Mouse (Mus musculus) intestine, embryonic 16.5 days (tissue): ENCODE data around the gene Itgal. TPM values are rescaled to one million over a fixed set of nuclear protein-coding genes. Genes with fewer than 3 reads are reported as not detected.
"Not testable (repeated sequence)": the region's sequence is repeated elsewhere in the genome, so short reads cannot be mapped to it uniquely, and the experiment has no call there.

ENCODE experiments used
- ATAC-seq: fragments of 200-750 bp; cut with Nextera tagmentation; 2 replicates; pipeline ENCODE4 v1.8.0; 2017; ENCODE audit warnings: moderate TSS enrichment, moderate library complexity
- H3K27ac ChIP-seq: fragments of 300-500 bp; sonication (generic); 2 replicates; pipeline ENCODE4 v1.5.1; 2014; ENCODE audit warnings: mild to moderate bottlenecking, low read length
- H3K27me3 ChIP-seq: fragments of 300-500 bp; sonication (generic); replicated peaks from 2 replicates; pipeline ENCODE4 v1.6.1; 2014; ENCODE audit warnings: low read length, control low read depth, mixed read lengths; ENCODE audit not compliant: control insufficient read depth, insufficient read depth
- H3K36me3 ChIP-seq: fragments of 300-500 bp; sonication (generic); 2 replicates; pipeline ENCODE4 v1.6.1; 2014; ENCODE audit warnings: low read length, control low read depth; ENCODE audit not compliant: control insufficient read depth, insufficient read depth
- H3K4me1 ChIP-seq: fragments of 300-500 bp; sonication (generic); 2 replicates; pipeline ENCODE4 v1.6.1; 2014; ENCODE audit warnings: low read length, control low read depth, mixed read lengths; ENCODE audit not compliant: control insufficient read depth, insufficient read depth
- H3K4me2 ChIP-seq: fragments of 300-500 bp; sonication (generic); 2 replicates; pipeline ENCODE4 v1.6.1; 2014; ENCODE audit warnings: low read depth, low read length, control low read depth
- H3K4me3 ChIP-seq: fragments of 300-500 bp; sonication (generic); 2 replicates; pipeline ENCODE4 v1.5.1; 2014; ENCODE audit warnings: mild to moderate bottlenecking, low read length
- H3K9ac ChIP-seq: fragments of 300-500 bp; sonication (generic); 2 replicates; pipeline ENCODE4 v1.6.1; 2014; ENCODE audit warnings: low read depth, low read length
- H3K9me3 ChIP-seq: fragments of 300-500 bp; sonication (generic); 2 replicates; pipeline ENCODE4 v1.6.1; 2016; ENCODE audit warnings: low read length, control low read depth; ENCODE audit not compliant: control insufficient read depth
- WGBS: fragments of 180-500 bp; shearing (Covaris S2); extraction: QIAGEN DNeasy Blood & Tissue Kit; methylation state at CpG from one replicate; pipeline ENCODE4 v1.1.7; 2014; 5-methylcytosine and 5-hydroxymethylcytosine counted together
- polyA plus RNA-seq: library from polyadenylated mRNA; unstranded; fragments of >200 nt; fragmentation: Nextera tagmentation; extraction: Ambion mirVana; gene quantifications from 2 replicates; pipeline ENCODE4 v1.2.1, GENCODE M21; 2015

Itgal gene
- polyA plus RNA-seq: 2.4 and 2.8 TPM in 2 replicates

- H3K4me3 ChIP-seq: no peak within 1 kb of the TSS
- 72% methylated on average over 11 of the region's 11 CpGs for WGBS
Measured at GRCm38 (mm10) chr7:127296098-127296497, at the start of gene Itgal. TSS of gene Itgal (plus strand) at chr7:127296260.

GRCm38 (mm10) chr7:127250511-127250910 lies 45.5 kb upstream of the Itgal start:
- not testable (repeated sequence) for H3K36me3 ChIP-seq, H3K9me3 ChIP-seq, H3K9ac ChIP-seq, ATAC-seq, H3K4me2 ChIP-seq, H3K4me3 ChIP-seq, H3K27me3 ChIP-seq, H3K27ac ChIP-seq
- peaks cover 11% of the 10 kb centered on the region for H3K4me1 ChIP-seq
- 93% methylated on average over 8 of the region's 8 CpGs for WGBS

More at GRCm38 (mm10) chr7:127296098-127296497, at the start of gene Itgal:
- H3K36me3 ChIP-seq: no peaks in the 10 kb centered on the region
- H3K4me1 ChIP-seq: no peaks in the 10 kb centered on the region
- H3K27ac ChIP-seq: no peak within 1 kb of the TSS
- H3K9me3 ChIP-seq: no peaks in the 10 kb centered on the region
- no peaks in the 10 kb centered on the region for H3K27me3 ChIP-seq
- no peak within 1 kb of the TSS for H3K9ac ChIP-seq
- ATAC-seq: no peak
- no peak within 1 kb of the TSS for H3K4me2 ChIP-seq

- H3K36me3 ChIP-seq: 0 out of 2 replicates have a peak, but pooled peaks cover 5% of the 10 kb centered on the region
- WGBS: 90% methylated on average over 2 of the region's 2 CpGs
- H3K4me3 ChIP-seq: no peak overlapping the region
- no peaks in the 10 kb centered on the region for H3K27me3 ChIP-seq
- no peak overlapping the region for H3K27ac ChIP-seq
- no peak for ATAC-seq
- H3K4me1 ChIP-seq: peaks cover 6% of the 10 kb centered on the region
- H3K4me2 ChIP-seq: no peak overlapping the region
- H3K9ac ChIP-seq: no peak overlapping the region
- no peaks in the 10 kb centered on the region for H3K9me3 ChIP-seq
Measured at GRCm38 (mm10) chr7:127252414-127252813, 43.6 kb upstream of the Itgal start.

GRCm38 (mm10) chr7:127253341-127253740 lies 42.7 kb upstream of the Itgal start:
- H3K4me1 ChIP-seq: peaks cover 6% of the 10 kb centered on the region
- 0 out of 2 replicates have a peak, but pooled peaks cover 5% of the 10 kb centered on the region for H3K36me3 ChIP-seq
- H3K4me3 ChIP-seq: peak overlapping the region; percentile 60
- ATAC-seq: no peak
- H3K4me2 ChIP-seq: peak overlapping the region; percentile 98
- peak overlapping the region; percentile 83 for H3K27ac ChIP-seq
- no peaks in the 10 kb centered on the region for H3K9me3 ChIP-seq
- H3K9ac ChIP-seq: peak overlapping the region; percentile 75
- no peaks in the 10 kb centered on the region for H3K27me3 ChIP-seq
- WGBS: 75% methylated on average over 6 of the region's 6 CpGs

DNA sequence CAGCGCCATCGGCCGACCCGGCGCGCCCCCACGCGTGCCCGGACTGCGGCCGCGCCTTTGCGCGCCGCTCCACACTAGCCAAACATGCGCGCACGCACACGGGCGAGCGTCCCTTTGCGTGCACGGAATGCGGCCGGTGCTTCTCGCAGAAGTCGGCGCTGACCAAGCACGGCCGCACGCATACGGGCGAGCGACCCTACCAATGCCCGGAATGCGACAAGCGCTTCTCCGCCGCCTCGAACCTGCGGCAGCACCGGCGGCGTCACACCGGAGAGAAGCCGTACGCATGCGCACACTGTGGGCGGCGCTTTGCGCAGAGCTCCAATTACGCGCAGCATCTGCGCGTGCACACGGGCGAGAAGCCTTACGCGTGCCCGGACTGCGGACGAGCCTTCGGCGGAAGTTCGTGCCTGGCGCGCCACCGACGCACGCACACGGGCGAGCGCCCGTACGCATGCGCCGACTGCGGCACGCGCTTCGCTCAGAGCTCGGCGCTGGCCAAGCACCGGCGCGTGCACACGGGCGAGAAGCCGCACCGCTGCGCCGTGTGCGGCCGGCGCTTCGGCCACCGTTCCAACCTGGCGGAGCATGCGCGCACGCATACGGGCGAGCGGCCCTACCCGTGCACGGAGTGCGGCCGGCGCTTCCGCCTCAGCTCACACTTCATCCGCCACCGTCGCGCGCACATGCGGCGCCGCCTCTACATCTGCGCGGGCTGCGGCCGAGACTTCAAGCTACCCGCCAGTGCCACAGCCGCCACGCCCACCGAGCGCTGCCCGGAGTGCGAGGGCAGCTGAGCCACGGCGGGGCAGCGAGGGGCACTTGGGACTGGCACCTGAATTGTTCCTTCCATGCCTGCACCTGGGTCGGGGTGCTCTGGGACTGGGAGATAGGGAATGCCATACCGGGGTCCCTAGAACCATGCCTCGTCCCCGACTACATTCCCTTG lies 42.0 kb upstream of the Itgal start:
- no peaks in the 10 kb centered on the region for H3K27me3 ChIP-seq
- under 1% methylated on average over 136 of the region's 136 CpGs for WGBS

GRCm38 (mm10) chr7:127255008-127255407 lies 41.1 kb upstream of the Itgal start:
- H3K4me1 ChIP-seq: peaks cover 11% of the 10 kb centered on the region
- H3K4me2 ChIP-seq: peak overlapping the region; percentile 98
- no peaks in the 10 kb centered on the region for H3K9me3 ChIP-seq
- peak overlapping the region; percentile 60 for H3K4me3 ChIP-seq
- H3K27me3 ChIP-seq: no peaks in the 10 kb centered on the region
- 12% methylated on average over 4 of the region's 4 CpGs for WGBS
- no peak for ATAC-seq
- 0 out of 2 replicates have a peak, but pooled peaks cover 5% of the 10 kb centered on the region for H3K36me3 ChIP-seq
- H3K27ac ChIP-seq: peak overlapping the region; percentile 94; the same call in 1 of the 2 replicates
- peak overlapping the region; percentile 75 for H3K9ac ChIP-seq

More for the DNA sequence above, 42.0 kb upstream of the Itgal start:
- H3K27ac ChIP-seq: peak overlapping the region; percentile 94
- peak overlapping the region; percentile 60 for H3K4me3 ChIP-seq
- peaks cover 8% of the 10 kb centered on the region for H3K4me1 ChIP-seq
- H3K9me3 ChIP-seq: no peaks in the 10 kb centered on the region
- 0 out of 2 replicates have a peak, but pooled peaks cover 5% of the 10 kb centered on the region for H3K36me3 ChIP-seq
- H3K4me2 ChIP-seq: peak overlapping the region; percentile 98
- H3K9ac ChIP-seq: peak overlapping the region; percentile 75
- peak; percentile 96 for ATAC-seq

DNA sequence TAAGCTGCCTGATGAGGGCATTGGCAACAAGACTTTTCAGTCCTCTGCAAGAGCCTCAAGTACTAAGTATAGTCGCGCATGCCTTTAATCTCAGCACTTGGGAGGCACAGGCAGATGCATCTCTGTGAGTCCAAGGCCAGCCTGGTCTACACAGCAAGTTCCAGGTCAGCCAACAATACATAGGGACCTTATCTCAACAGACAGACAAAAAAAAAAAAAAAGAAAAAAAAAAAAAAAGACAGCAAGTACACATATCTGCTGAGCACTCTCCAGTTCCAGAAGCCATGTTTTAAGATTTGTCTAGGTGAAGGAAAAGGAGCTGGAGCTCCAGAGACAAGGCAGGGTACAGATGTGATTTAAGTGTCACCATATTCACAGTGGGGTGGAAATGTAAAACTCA lies 40.1 kb upstream of the Itgal start:
- Histone ChIP-seq H3K4me3 (no peak overlapping the region), H3K4me1 (peaks cover 12% of the 10 kb centered on the region), H3K27me3 (no peaks in the 10 kb centered on the region), H3K36me3 (0 out of 2 replicates have a peak, but pooled peaks cover 5% of the 10 kb centered on the region), H3K9ac (no peak overlapping the region), H3K27ac (no peak overlapping the region), H3K4me2 (no peak overlapping the region), H3K9me3 (no peaks in the 10 kb centered on the region)
- 84% methylated on average over 2 of the region's 2 CpGs for WGBS
- ATAC-seq: no peak

DNA sequence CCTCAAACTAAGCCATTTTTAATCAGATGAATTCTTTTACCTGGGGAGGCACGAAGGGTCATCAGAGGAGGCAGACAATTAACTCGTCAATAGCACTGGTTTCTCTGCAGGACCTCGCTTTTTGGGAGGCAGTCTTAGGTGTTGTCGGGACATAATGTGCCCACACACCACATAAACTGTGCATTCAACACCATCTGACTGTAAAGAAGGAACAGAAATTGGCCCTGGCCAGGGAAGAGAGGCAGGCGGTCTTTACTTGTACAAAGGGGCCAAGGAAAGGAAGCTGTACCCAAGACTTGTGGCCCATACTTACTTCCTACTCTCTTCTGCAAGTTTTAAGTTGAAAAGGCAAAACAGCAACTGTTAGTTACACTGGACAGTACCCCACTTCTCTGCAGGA lies 39.5 kb upstream of the Itgal start:
- no peak overlapping the region for H3K4me2 ChIP-seq
- no peak overlapping the region for H3K4me3 ChIP-seq
- no peak for ATAC-seq
- H3K9me3 ChIP-seq: no peaks in the 10 kb centered on the region
- H3K9ac ChIP-seq: no peak overlapping the region
- WGBS: 92% methylated on average over 5 of the region's 5 CpGs
- peaks cover 14% of the 10 kb centered on the region for H3K4me1 ChIP-seq
- no peaks in the 10 kb centered on the region for H3K27me3 ChIP-seq
- H3K36me3 ChIP-seq: 0 out of 2 replicates have a peak, but pooled peaks cover 2% of the 10 kb centered on the region
- no peak overlapping the region for H3K27ac ChIP-seq

DNA sequence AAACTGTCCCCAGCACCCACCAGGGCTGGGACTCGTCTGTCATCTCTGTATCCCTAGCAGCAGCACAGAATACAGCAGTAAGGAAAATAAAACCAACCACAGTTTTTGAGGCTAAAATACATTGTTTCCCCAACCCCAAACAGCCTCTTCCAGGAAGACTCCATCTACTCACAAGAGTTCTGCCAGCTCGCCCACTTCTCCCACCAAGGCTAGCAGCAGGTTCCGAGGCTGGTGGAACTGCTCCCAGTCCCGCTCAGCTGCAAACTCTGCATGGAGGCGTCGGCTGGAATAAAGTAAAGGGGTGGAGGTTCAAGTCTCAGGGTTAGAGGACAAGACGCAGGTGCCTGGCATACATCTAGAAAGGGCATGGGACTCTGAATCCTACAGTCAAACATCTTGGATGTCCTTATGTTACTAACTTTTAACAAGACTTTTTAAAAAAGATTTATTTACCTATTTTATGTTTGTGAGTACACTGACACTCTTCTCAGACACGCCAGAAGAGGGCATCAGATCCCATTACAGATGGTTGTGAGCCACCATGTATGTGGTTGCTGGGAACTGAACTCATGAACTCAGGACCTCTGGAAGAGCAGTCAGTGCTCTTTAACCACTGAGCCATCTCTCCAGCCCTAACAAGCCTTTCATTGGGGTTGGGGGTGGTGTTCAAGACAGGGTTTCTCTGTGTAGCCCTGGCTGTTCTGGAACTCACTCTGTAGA lies 36.7 kb upstream of the Itgal start:
- H3K27ac ChIP-seq: no peak overlapping the region
- peak overlapping the region; percentile 53 for H3K4me2 ChIP-seq
- peaks cover 14% of the 10 kb centered on the region for H3K4me1 ChIP-seq
- no peaks in the 10 kb centered on the region for H3K27me3 ChIP-seq
- H3K36me3 ChIP-seq: 0 out of 2 replicates have a peak, but pooled peaks cover 2% of the 10 kb centered on the region
- H3K9me3 ChIP-seq: no peaks in the 10 kb centered on the region
- H3K4me3 ChIP-seq: peak overlapping the region; percentile 63
- WGBS: 73% methylated on average over 8 of the region's 8 CpGs
- H3K9ac ChIP-seq: peak overlapping the region; percentile 2; the same call in 1 of the 2 replicates
- no peak for ATAC-seq
